Comparison of ENCODE assay signal across 11 mouse cellular contexts in the genomic region with DNA sequence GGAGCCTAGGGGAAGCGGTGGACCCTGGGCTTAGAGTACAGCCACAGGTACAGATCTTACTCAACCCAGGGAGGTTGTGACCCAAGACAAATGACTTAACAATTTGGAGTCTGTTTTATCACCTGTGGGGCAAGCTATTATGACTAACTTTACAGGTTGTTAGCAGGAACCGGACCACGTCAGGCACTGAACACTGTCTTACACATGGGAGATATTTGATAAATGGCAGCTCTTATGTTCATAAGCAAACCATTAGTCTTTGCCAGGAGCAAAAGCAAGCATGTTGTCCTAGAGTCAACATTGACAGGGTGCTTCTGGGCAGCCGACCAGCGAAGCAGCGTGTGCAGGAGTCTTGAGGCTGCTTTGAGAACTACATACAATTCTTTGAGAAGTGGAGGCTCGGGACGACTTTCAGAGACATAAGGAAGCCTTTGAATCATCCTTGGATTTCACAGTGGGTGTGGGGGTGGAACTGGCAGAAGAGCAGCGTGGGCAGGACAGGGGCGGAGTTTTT. TPM values are rescaled to one million over a fixed set of nuclear protein-coding genes. Genes with fewer than 3 reads are reported as not detected.
DNase-seq lines count a peak whose midpoint lies in the region; ATAC-seq and TF ChIP-seq lines count a peak whose summit lies in the region.
"Had no signal": no experiment of that assay in that cellular context is flagged by ENCODE, and none has a peak within 500 bp of the region (broad histone marks: within the 10 kb centered on the region; RNA-seq: fewer than 3 reads in every experiment).

No protein-coding gene starts in this region.

- peak overlapping the region; percentile 56 for H3K27ac ChIP-seq in lung, embryonic 15.5 days
- peak overlapping the region; percentile 81 for H3K27ac ChIP-seq in stomach, embryonic 16.5 days (ENCODE audit: low read length)

- H3K4me3 ChIP-seq in lung, adult 2 months (replicated peaks; ENCODE audit: extremely low read depth, low read depth, low read length) = no peak overlapping the region
- no peak overlapping the region for H3K4me3 ChIP-seq in lung, embryonic 15.5 days
- H3K4me3 ChIP-seq in stomach, embryonic 16.5 days (replicated peaks; ENCODE audit: low read length) = no peak overlapping the region

- peaks cover 9% of the 10 kb centered on the region for H3K4me1 ChIP-seq in lung, adult 2 months (ENCODE audit: control insufficient read depth, insufficient read depth, low read length)
- peaks cover 38% of the 10 kb centered on the region for H3K4me1 ChIP-seq in lung, embryonic 15.5 days
- peaks cover 53% of the 10 kb centered on the region for H3K4me1 ChIP-seq in stomach, embryonic 16.5 days (ENCODE audit: control insufficient read depth, insufficient read depth, low read length)

- ATAC-seq in lung, embryonic 15.5 days (ENCODE audit: borderline replicate concordance, extremely low read depth, low FRiP score, low TSS enrichment) = peak; percentile 28; the same call in 1 of the 2 replicates
- peak; percentile 81 for ATAC-seq in stomach, embryonic 16.5 days (ENCODE audit: insufficient read depth, low FRiP score)

- peak overlapping the region; percentile 21; the same call in 1 of the 2 replicates for H3K4me2 ChIP-seq in lung, embryonic 15.5 days
- 0 out of 2 replicates have a peak overlapping the region, but pooled peaks have one; percentile 1 for H3K4me2 ChIP-seq in stomach, embryonic 16.5 days (ENCODE audit: low read depth, low read length)

- DNase-seq in lung, adult 18-20 months = peak; percentile 66 to 83
- no peak for DNase-seq in lung, adult 2 months
- DNase-seq in layer of hippocampus, adult 18-20 months (ENCODE audit: low spot score in 2 of 2) = peak; percentile 70 to 74
- no peak for DNase-seq in spleen, postnatal 4 days (ENCODE audit: low spot score in 2 of 2)
- DNase-seq in thymus, postnatal 14 days = no peak
- no peak for DNase-seq in kidney, postnatal 14 days
- DNase-seq: adrenal gland, adult 8-10 months; cerebellum, postnatal 25 days; heart, postnatal 4 days had no signal

- no peak overlapping the region for H3K9ac ChIP-seq in lung, embryonic 15.5 days
- 0 out of 2 replicates have a peak overlapping the region, but pooled peaks have one; percentile 5 for H3K9ac ChIP-seq in stomach, embryonic 16.5 days (ENCODE audit: low read length)

- WGBS in lung, adult 2 months = 46% methylated on average over 10 of the region's 10 CpGs
- 39% methylated on average over 10 of the region's 10 CpGs for WGBS in lung, embryonic 15.5 days
- 35% methylated on average over 10 of the region's 10 CpGs for WGBS in stomach, embryonic 16.5 days

- no peak for TF ChIP-seq CTCF in lung, adult 2 months (IDR thresholded peaks at IDR 0.05; ENCODE audit: insufficient read depth, low read length)

- H3K27me3 ChIP-seq in lung, embryonic 15.5 days = no peaks in the 10 kb centered on the region
- H3K27me3 ChIP-seq in stomach, embryonic 16.5 days (ENCODE audit: control insufficient read depth, insufficient read depth, low read length) = no peaks in the 10 kb centered on the region

- H3K9me3 ChIP-seq in lung, embryonic 15.5 days = no peaks in the 10 kb centered on the region
- no peaks in the 10 kb centered on the region for H3K9me3 ChIP-seq in stomach, embryonic 16.5 days (replicated peaks; ENCODE audit: control insufficient read depth, low read length)

- 0 out of 2 replicates have a peak, but pooled peaks cover 9% of the 10 kb centered on the region for H3K36me3 ChIP-seq in lung, embryonic 15.5 days
- no peaks in the 10 kb centered on the region for H3K36me3 ChIP-seq in stomach, embryonic 16.5 days (ENCODE audit: control insufficient read depth, insufficient read depth, low read length)

- no peak for TF ChIP-seq POLR2A in lung, adult 2 months (IDR thresholded peaks at IDR 0.05; ENCODE audit: borderline replicate concordance, extremely low read depth, low read depth, low read length)

RNA-seq across cellular contexts. Expression of gene Tgoln1, which starts 33.6 kb away (rescaled TPM):
- polyA plus RNA-seq in lung, adult 2 months (2012; rRNA removed) = 60.0 and 72.4 TPM in 2 replicates
- total RNA-seq in layer of hippocampus, adult 18-20 months (2021) = 10 to 100 TPM; 95.0 to 98.9 TPM
- 40.2 and 43.4 TPM in 2 replicates for polyA plus RNA-seq in lung, embryonic 15.5 days (2015; fragmentation: Nextera tagmentation; extraction: Ambion mirVana)
- 43.5 and 46.0 TPM in 2 replicates for polyA plus RNA-seq in stomach, embryonic 16.5 days (2015; fragmentation: Nextera tagmentation; extraction: Ambion mirVana)

RNA-seq across cellular contexts. Expression of gene Retsat, which starts 52.1 kb away (rescaled TPM):
- polyA plus RNA-seq in lung, adult 2 months (2012; rRNA removed) = 27.7 and 38.8 TPM in 2 replicates
- 10 to 100 TPM; 64.3 to 76.9 TPM for total RNA-seq in layer of hippocampus, adult 18-20 months (2021)
- polyA plus RNA-seq in lung, embryonic 15.5 days (2015; fragmentation: Nextera tagmentation; extraction: Ambion mirVana) = 18.5 and 18.8 TPM in 2 replicates
- polyA plus RNA-seq in stomach, embryonic 16.5 days (2015; fragmentation: Nextera tagmentation; extraction: Ambion mirVana) = 29.6 and 32.7 TPM in 2 replicates

RNA-seq across cellular contexts. Expression of gene Elmod3, which starts 52.2 kb away (rescaled TPM):
- 17.6 and 24.2 TPM in 2 replicates for polyA plus RNA-seq in lung, adult 2 months (2012; rRNA removed)
- total RNA-seq in layer of hippocampus, adult 18-20 months (2021) = 10 to 100 TPM; 24.5 to 24.8 TPM
- 16.2 and 17.7 TPM in 2 replicates for polyA plus RNA-seq in lung, embryonic 15.5 days (2015; fragmentation: Nextera tagmentation; extraction: Ambion mirVana)
- polyA plus RNA-seq in stomach, embryonic 16.5 days (2015; fragmentation: Nextera tagmentation; extraction: Ambion mirVana) = 18.1 and 19.6 TPM in 2 replicates

Comparison
In these comparisons a context has a peak if more than half of its experiments do, and no peak if none do; other contexts are left out.
1. DNase-seq: peak in lung, adult 18-20 months (2 of 2) and layer of hippocampus, adult 18-20 months (2 of 2); none in lung, adult 2 months (single experiment), spleen, postnatal 4 days (0 of 2), thymus, postnatal 14 days (single experiment) and kidney, postnatal 14 days (single experiment).